Mouse (Mus musculus) right cerebral cortex, postnatal 14 days (tissue): ENCODE results near the gene Tepsin.

Experiments
- DNase-seq: peaks from one replicate; pipeline ENCODE4 v3.0.0; 2022

Tepsin gene

GRCm38 (mm10) chr11:120098588-120099511, at the start of gene Tepsin, which contains the start of gene Ndufaf8:
Gene Tepsin, minus strand, starts transcription at chr11:120098731.
Gene Ndufaf8, plus strand, starts transcription at chr11:120098928.
- peak; percentile 95 for DNase-seq

- no peak for DNase-seq
Observed at GRCm38 (mm10) chr11:120143708-120144497, 45.4 kb upstream of the Tepsin start.

GRCm38 (mm10) chr11:120142601-120143051, 44.1 kb upstream of the Tepsin start:
- peak; percentile 19 for DNase-seq

GRCm38 (mm10) chr11:120140255-120140654, 41.7 kb upstream of the Tepsin start:
- DNase-seq: no peak

GRCm38 (mm10) chr11:120139309-120139731, 40.8 kb upstream of the Tepsin start:
- DNase-seq: no peak

GRCm38 (mm10) chr11:120137625-120138004, 39.1 kb upstream of the Tepsin start:
- DNase-seq: no peak

- peak; percentile 62 for DNase-seq
Observed at GRCm38 (mm10) chr11:120136796-120137624, 38.5 kb upstream of the Tepsin start.

GRCm38 (mm10) chr11:120136195-120136594, 37.7 kb upstream of the Tepsin start:
- no peak for DNase-seq

- no peak for DNase-seq
Observed at GRCm38 (mm10) chr11:120134847-120135530, 36.5 kb upstream of the Tepsin start.

- no peak for DNase-seq
Observed at GRCm38 (mm10) chr11:120134148-120134547, 35.6 kb upstream of the Tepsin start.

GRCm38 (mm10) chr11:120129281-120129680, 30.8 kb upstream of the Tepsin start:
- no peak for DNase-seq

- DNase-seq: no peak
Observed at GRCm38 (mm10) chr11:120126845-120127244, 28.3 kb upstream of the Tepsin start.

- no peak for DNase-seq
Observed at GRCm38 (mm10) chr11:120122126-120122525, 23.6 kb upstream of the Tepsin start.

- DNase-seq: peak; percentile 85
Observed at GRCm38 (mm10) chr11:120120642-120121420, 22.3 kb upstream of the Tepsin start.

GRCm38 (mm10) chr11:120119936-120120541, 21.5 kb upstream of the Tepsin start:
- no peak for DNase-seq

- DNase-seq: no peak
Observed at GRCm38 (mm10) chr11:120119108-120119507, 20.6 kb upstream of the Tepsin start.

GRCm38 (mm10) chr11:120117626-120118025, 19.1 kb upstream of the Tepsin start:
- DNase-seq: no peak

- DNase-seq: no peak
Observed at GRCm38 (mm10) chr11:120114488-120115215, 16.1 kb upstream of the Tepsin start.

GRCm38 (mm10) chr11:120112136-120112535, 13.6 kb upstream of the Tepsin start:
- no peak for DNase-seq

GRCm38 (mm10) chr11:120111033-120111432, 12.5 kb upstream of the Tepsin start:
- DNase-seq: no peak
